Mouse (Mus musculus) hindbrain, embryonic 12.5 days (tissue): ENCODE results near the gene Icam1. TPM values are rescaled to one million over a fixed set of nuclear protein-coding genes. Genes with fewer than 3 reads are reported as not detected.
"Not testable (repeated sequence)": the region's sequence is repeated elsewhere in the genome, so short reads cannot be mapped to it uniquely, and the experiment has no call there.

Experiments
- ATAC-seq: fragments of 200-750 bp; cut with Nextera tagmentation; 2 replicates; pipeline ENCODE4 v1.8.0; 2017; ENCODE audit warnings: moderate TSS enrichment; ENCODE audit not compliant: low FRiP score
- H3K27ac ChIP-seq: fragments of 300-500 bp; sonication (generic); 2 replicates; pipeline ENCODE4 v1.5.1; 2016; ENCODE audit warnings: mild to moderate bottlenecking
- H3K27me3 ChIP-seq: fragments of 300-500 bp; sonication (generic); 2 replicates; pipeline ENCODE4 v1.6.1; 2016; ENCODE audit warnings: mild to moderate bottlenecking
- H3K36me3 ChIP-seq: fragments of 300-500 bp; sonication (generic); 2 replicates; pipeline ENCODE4 v1.6.1; 2016; ENCODE audit warnings: mild to moderate bottlenecking
- H3K4me1 ChIP-seq: fragments of 300-500 bp; sonication (generic); 2 replicates; pipeline ENCODE4 v1.6.1; 2016
- H3K4me2 ChIP-seq: fragments of 300-500 bp; sonication (generic); replicated peaks from 2 replicates; pipeline ENCODE4 v1.6.1; 2016; ENCODE audit warnings: mild to moderate bottlenecking
- H3K4me3 ChIP-seq: fragments of 300-500 bp; sonication (generic); 2 replicates; pipeline ENCODE4 v1.5.1; 2016; ENCODE audit warnings: mild to moderate bottlenecking
- H3K9ac ChIP-seq: fragments of 300-500 bp; sonication (generic); 2 replicates; pipeline ENCODE4 v1.6.1; 2016; ENCODE audit warnings: mild to moderate bottlenecking, moderate library complexity
- H3K9me3 ChIP-seq: fragments of 300-500 bp; sonication (generic); replicated peaks from 2 replicates; pipeline ENCODE4 v1.6.1; 2016; ENCODE audit warnings: mild to moderate bottlenecking
- WGBS: fragments of 180-500 bp; shearing (Covaris S2); methylation state at CpG from one replicate; pipeline ENCODE4 v1.1.7; 2016; 5-methylcytosine and 5-hydroxymethylcytosine counted together
- polyA plus RNA-seq: library from polyadenylated mRNA; unstranded; fragments of >200 nt; fragmentation: Nextera tagmentation; extraction: Ambion mirVana; gene quantifications from 2 replicates; pipeline ENCODE4 v1.2.1, GENCODE M21; 2016

The Icam1 gene
- polyA plus RNA-seq, 1 experiment from 2014 or later: 5.5 TPM

DNA sequence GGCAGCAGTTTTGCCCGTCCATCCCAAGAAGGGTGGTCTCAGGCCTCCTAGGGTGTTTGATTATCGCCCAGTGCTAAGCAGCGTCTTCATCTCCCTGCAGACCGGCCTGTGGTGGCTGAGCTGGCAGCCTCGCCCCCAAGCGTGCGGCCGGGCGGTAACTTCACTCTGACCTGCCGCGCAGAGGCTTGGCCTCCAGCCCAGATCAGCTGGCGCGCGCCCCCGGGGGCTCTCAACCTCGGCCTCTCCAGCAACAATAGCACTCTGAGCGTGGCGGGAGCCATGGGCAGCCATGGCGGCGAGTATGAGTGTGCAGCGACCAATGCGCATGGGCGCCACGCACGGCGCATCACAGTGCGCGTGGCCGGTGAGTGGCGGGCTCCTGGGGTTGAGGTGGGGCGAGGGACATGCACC lies 21.7 kb downstream of the Icam1 start:
- H3K4me1 ChIP-seq: peaks cover 25% of the 10 kb centered on the region
- ATAC-seq: peak; percentile 41
- peak overlapping the region; percentile 57; the same call in 1 of the 2 replicates for H3K9ac ChIP-seq
- no peak overlapping the region for H3K27ac ChIP-seq
- peak overlapping the region; percentile 61 for H3K4me2 ChIP-seq
- no peaks in the 10 kb centered on the region for H3K9me3 ChIP-seq
- H3K36me3 ChIP-seq: no peaks in the 10 kb centered on the region
- peaks cover 86% of the 10 kb centered on the region for H3K27me3 ChIP-seq
- peak overlapping the region; percentile 38 for H3K4me3 ChIP-seq
- WGBS: 2% methylated on average over 31 of the region's 31 CpGs

DNA sequence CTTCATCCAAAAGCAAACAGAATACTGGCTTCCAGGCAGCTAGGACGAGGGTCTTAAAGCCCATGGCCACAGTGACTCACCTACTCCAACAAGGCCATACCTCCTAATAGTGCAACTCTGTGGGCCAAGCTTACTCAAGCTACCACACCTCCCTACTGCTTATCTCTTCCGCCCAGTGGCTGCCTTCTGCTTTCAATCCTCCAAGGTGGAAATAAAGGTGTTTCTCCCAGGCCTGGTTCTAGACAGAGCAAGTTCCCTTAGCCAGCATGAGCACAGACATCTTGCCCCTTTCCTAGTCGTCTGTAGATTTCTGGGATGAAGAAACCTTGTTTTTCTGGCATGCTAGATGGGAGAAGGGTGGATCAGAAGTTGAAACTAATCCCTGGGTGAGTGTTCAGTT lies 24.0 kb downstream of the Icam1 start:
- no peak overlapping the region for H3K4me2 ChIP-seq
- H3K27ac ChIP-seq: no peak overlapping the region
- WGBS: 78% methylated on average over 3 of the region's 3 CpGs
- no peak overlapping the region for H3K4me3 ChIP-seq
- ATAC-seq: no peak
- H3K9ac ChIP-seq: no peak overlapping the region
- H3K36me3 ChIP-seq: no peaks in the 10 kb centered on the region
- peaks cover 69% of the 10 kb centered on the region for H3K27me3 ChIP-seq
- H3K9me3 ChIP-seq: no peaks in the 10 kb centered on the region
- peaks cover 15% of the 10 kb centered on the region for H3K4me1 ChIP-seq

- Histone ChIP-seq H3K4me2 (no peak overlapping the region), H3K4me3 (no peak overlapping the region), H3K9me3 (no peaks in the 10 kb centered on the region), H3K9ac (no peak overlapping the region), H3K4me1 (peaks cover 15% of the 10 kb centered on the region), H3K36me3 (no peaks in the 10 kb centered on the region), H3K27me3 (peaks cover 54% of the 10 kb centered on the region), H3K27ac (no peak overlapping the region)
- 46% methylated on average over 4 of the region's 4 CpGs for WGBS
- no peak for ATAC-seq
These were observed 25.5 kb downstream of the Icam1 start for GRCm38 (mm10) chr9:21041308-21041707.

DNA sequence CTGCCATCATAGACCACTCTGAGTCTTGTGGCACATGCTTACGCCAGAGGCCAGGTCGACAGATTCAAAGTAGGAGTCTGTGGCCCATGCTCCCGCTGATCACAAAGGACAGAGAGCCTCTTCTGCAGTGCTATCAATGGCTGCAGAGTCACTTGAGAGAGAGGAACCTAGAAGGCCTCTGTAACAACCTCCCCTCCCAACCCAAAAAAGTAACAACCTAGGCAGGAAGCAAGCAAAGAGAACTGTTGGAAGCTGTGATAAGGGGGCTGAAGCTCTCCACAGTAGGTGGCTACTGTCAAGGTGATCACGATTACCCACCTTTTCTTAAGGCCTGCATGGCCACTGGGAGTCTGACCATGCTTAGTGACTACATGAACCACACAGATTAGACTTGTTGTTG lies 27.8 kb downstream of the Icam1 start:
- Histone ChIP-seq H3K4me2 (no peak overlapping the region), H3K4me3 (no peak overlapping the region), H3K9ac (no peak overlapping the region), H3K4me1 (no peaks in the 10 kb centered on the region; the same call in 1 of the 2 replicates), H3K27me3 (peaks cover 31% of the 10 kb centered on the region), H3K9me3 (no peaks in the 10 kb centered on the region), H3K36me3 (no peaks in the 10 kb centered on the region), H3K27ac (no peak overlapping the region)
- ATAC-seq: no peak
- WGBS: 88% methylated on average over 4 of the region's 4 CpGs

- H3K9ac ChIP-seq, ATAC-seq: not testable (repeated sequence)
- WGBS: 46% methylated on average over 1 of the region's 1 CpGs
These were observed 29.0 kb downstream of the Icam1 start for GRCm38 (mm10) chr9:21044785-21045184.

DNA sequence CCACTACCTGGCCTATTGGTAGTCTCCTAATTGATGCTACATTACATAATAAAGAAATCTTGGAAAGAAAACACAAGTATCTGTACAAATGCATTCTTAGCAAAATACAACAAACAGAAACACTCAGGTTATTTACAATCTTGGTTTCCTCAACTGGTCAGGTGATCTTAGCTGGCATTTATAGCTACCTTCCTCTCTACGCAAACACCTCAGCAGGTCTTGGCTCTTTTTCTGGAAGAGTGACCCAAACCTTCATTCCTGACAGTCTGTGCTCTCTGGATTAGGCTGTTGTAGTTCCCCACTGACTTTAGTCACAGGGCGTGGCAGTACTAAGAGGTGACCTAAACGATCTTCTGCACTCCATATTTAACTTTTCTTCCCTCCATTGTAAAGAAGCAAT lies 29.4 kb downstream of the Icam1 start:
- Histone ChIP-seq H3K4me2 (no peak overlapping the region), H3K27me3 (peaks cover 15% of the 10 kb centered on the region), H3K9ac (no peak overlapping the region), H3K36me3 (no peaks in the 10 kb centered on the region), H3K27ac (no peak overlapping the region), H3K4me1 (no peaks in the 10 kb centered on the region), H3K9me3 (no peaks in the 10 kb centered on the region), H3K4me3 (no peak overlapping the region)
- 86% methylated on average over 3 of the region's 3 CpGs for WGBS
- no peak for ATAC-seq

More at GRCm38 (mm10) chr9:21044785-21045184, 29.0 kb downstream of the Icam1 start:
- H3K36me3 ChIP-seq, H3K4me2 ChIP-seq, H3K9me3 ChIP-seq, H3K4me1 ChIP-seq, H3K4me3 ChIP-seq, H3K27ac ChIP-seq: not testable (repeated sequence)
- peaks cover 19% of the 10 kb centered on the region for H3K27me3 ChIP-seq

GRCm38 (mm10) chr9:21051578-21051977 lies 35.8 kb downstream of the Icam1 start:
- Histone ChIP-seq H3K4me3 (no peak overlapping the region), H3K9me3 (no peaks in the 10 kb centered on the region), H3K4me2 (no peak overlapping the region), H3K9ac (no peak overlapping the region), H3K36me3 (no peaks in the 10 kb centered on the region), H3K4me1 (no peaks in the 10 kb centered on the region), H3K27me3 (no peaks in the 10 kb centered on the region), H3K27ac (no peak overlapping the region)
- WGBS: 77% methylated on average over 10 of the region's 10 CpGs
- no peak for ATAC-seq

DNA sequence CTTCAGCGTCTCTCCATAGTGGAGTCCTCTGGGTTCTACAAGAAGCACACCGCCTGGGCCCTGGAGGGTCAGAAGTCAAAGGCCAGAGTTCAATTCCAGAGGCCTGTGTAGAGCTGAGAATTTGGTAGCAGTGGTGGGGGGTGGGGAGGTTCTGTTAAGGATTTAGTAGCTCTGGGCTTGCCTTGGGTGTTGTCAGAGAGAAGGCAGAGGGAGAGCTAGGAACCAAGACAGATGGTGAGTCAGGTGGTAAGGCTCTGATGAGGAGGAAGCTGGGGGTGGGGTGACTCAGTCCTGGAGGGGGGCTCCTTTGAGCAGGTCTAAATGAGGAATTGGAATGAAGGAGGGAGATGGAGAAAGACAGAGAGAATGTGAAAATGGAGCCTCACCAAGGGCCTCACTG lies 47.1 kb downstream of the Icam1 start:
- H3K36me3 ChIP-seq: peaks cover 48% of the 10 kb centered on the region
- H3K4me3 ChIP-seq: no peak overlapping the region
- WGBS: 84% methylated on average over 2 of the region's 2 CpGs
- no peak overlapping the region for H3K9ac ChIP-seq
- no peaks in the 10 kb centered on the region for H3K9me3 ChIP-seq
- no peak overlapping the region for H3K27ac ChIP-seq
- H3K4me2 ChIP-seq: no peak overlapping the region
- no peaks in the 10 kb centered on the region for H3K4me1 ChIP-seq
- no peaks in the 10 kb centered on the region for H3K27me3 ChIP-seq
- no peak for ATAC-seq

DNA sequence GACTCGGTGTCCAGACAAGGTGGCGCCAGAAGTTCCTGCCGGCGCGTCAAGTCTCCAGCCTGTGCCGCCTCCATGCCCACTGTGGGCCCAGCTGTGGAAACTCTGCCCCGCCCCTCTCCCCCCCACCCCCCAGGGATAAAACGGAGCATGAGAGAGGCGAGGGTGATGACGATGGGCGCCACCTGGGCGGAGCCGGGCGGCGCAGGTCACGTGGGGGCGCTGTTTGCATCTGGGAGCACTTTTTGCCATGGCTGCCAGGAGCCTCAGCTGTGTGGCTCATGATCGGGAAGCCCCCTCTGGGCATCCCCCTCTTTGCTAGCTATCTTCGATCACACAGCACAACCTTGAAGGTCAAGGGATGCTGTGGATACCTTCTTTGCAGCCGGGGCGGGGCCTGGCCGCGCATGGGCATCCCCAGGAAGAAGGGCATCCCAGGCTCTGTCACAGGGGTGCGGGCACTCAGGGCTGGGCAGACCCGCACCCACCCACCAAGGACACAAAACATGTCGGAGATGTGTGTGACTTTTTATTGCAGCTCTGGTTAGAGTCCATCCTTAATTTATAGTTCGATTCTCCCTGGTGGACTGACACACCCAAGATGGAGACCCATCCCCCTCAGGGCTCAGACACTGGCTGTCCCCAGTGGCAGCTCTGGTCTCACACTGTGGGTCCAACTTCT lies 51.4 kb downstream of the Icam1 start, which contains the start of gene Zglp1:
TSS of gene Zglp1 (minus strand) at position 88 of the 679 bp plus-strand sequence.
- peaks cover 48% of the 10 kb centered on the region for H3K36me3 ChIP-seq
- no peaks in the 10 kb centered on the region for H3K27me3 ChIP-seq
- peaks cover under 1% of the 10 kb centered on the region; the same call in 1 of the 2 replicates for H3K4me1 ChIP-seq
- H3K9ac ChIP-seq: no peak within 1 kb of the TSS
- no peak for ATAC-seq
- no peak within 1 kb of the TSS for H3K27ac ChIP-seq
- H3K4me3 ChIP-seq: no peak within 1 kb of the TSS
- no peak within 1 kb of the TSS for H3K4me2 ChIP-seq
- no peaks in the 10 kb centered on the region for H3K9me3 ChIP-seq
- WGBS: 88% methylated on average over 27 of the region's 27 CpGs

GRCm38 (mm10) chr9:21072641-21073040 lies 56.9 kb downstream of the Icam1 start:
- ATAC-seq: peak; percentile 7
- no peak overlapping the region for H3K27ac ChIP-seq
- peaks cover 41% of the 10 kb centered on the region for H3K36me3 ChIP-seq
- H3K27me3 ChIP-seq: no peaks in the 10 kb centered on the region
- peak overlapping the region; percentile 88 for H3K4me2 ChIP-seq
- H3K4me1 ChIP-seq: peaks cover 12% of the 10 kb centered on the region
- H3K9ac ChIP-seq: peak overlapping the region; percentile 84
- 13% methylated on average over 4 of the region's 4 CpGs for WGBS
- H3K9me3 ChIP-seq: no peaks in the 10 kb centered on the region
- peak overlapping the region; percentile 87 for H3K4me3 ChIP-seq

DNA sequence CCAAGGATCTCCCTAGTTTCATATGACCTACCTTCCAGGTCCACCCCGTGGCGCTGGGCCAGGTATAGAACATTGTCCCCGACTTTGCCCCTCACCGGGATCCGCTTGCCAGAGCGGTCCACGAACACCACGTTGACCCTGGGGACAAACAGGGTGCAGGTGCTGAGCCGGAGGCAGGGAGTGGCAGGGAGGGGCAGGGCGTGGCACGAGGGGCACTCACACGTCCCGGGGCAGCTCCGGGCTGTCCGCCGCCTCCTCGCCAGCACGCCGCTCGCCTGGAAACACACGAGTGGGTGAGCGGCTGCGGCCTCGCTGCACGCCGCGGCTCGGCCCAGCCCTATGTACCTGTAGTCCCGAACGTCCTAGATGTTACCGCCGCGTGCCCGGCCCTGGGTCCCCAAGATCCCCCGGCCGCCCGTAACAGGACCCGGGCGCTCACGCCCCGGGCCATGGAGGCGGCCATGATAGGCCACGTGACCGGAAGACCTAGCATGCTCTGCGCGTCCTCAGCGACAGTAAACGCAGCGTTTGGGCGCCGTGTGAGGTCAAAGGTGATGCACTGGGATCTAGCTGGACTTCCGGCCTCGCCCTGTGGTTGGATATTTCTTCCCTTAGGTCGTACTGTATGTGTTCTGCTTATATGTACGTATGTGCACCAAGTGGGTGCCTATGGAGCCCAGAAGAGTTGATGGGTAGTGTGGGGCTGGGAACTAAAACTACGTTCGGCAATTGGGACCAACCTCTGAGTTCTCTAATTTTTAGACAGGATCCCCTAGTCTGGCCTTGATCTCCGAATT lies 57.5 kb downstream of the Icam1 start, which contains the start of the genes Gm49373 and Fdx1l:
TSS of gene Gm49373 (minus strand) at position 53 of the 797 bp plus-strand sequence.
TSS of gene Fdx1l (minus strand) at position 571 of the 797 bp plus-strand sequence.
- Histone ChIP-seq H3K9me3 (no peaks in the 10 kb centered on the region), H3K27ac (peak within 1 kb of the TSS; percentile 64), H3K4me3 (peak within 1 kb of the TSS; percentile 87), H3K27me3 (no peaks in the 10 kb centered on the region), H3K9ac (peak within 1 kb of the TSS; percentile 84), H3K36me3 (peaks cover 43% of the 10 kb centered on the region), H3K4me2 (peak within 1 kb of the TSS; percentile 88), H3K4me1 (peaks cover 12% of the 10 kb centered on the region)
- 3% methylated on average over 58 of the region's 58 CpGs for WGBS
- peak; percentile 94 for ATAC-seq

GRCm38 (mm10) chr9:21074173-21074572 lies 58.4 kb downstream of the Icam1 start:
- no peaks in the 10 kb centered on the region for H3K9me3 ChIP-seq
- H3K27me3 ChIP-seq: no peaks in the 10 kb centered on the region
- H3K4me1 ChIP-seq: peaks cover 12% of the 10 kb centered on the region
- whole genome bisulfite sequencing: 86% methylated on average over 1 of the region's 1 CpGs
- no peak overlapping the region for H3K4me2 ChIP-seq
- ATAC-seq: no peak
- no peak overlapping the region for H3K9ac ChIP-seq
- H3K36me3 ChIP-seq: peaks cover 53% of the 10 kb centered on the region
- 0 out of 2 replicates have a peak overlapping the region, but pooled peaks have one; percentile 17 for H3K27ac ChIP-seq
- no peak overlapping the region for H3K4me3 ChIP-seq
